Mouse (Mus musculus) spleen, postnatal 10 days (tissue): ENCODE data around the gene Phtf2.
"Not testable (repeated sequence)": the region's sequence is repeated elsewhere in the genome, so short reads cannot be mapped to it uniquely, and the experiment has no call there.

Experiments
- DNase-seq, 2 experiments: peaks; one replicate each; pipeline ENCODE4 v3.0.0; 2021 to 2022; ENCODE audit warnings: low spot score in 2 of 2

The Phtf2 gene

DNA sequence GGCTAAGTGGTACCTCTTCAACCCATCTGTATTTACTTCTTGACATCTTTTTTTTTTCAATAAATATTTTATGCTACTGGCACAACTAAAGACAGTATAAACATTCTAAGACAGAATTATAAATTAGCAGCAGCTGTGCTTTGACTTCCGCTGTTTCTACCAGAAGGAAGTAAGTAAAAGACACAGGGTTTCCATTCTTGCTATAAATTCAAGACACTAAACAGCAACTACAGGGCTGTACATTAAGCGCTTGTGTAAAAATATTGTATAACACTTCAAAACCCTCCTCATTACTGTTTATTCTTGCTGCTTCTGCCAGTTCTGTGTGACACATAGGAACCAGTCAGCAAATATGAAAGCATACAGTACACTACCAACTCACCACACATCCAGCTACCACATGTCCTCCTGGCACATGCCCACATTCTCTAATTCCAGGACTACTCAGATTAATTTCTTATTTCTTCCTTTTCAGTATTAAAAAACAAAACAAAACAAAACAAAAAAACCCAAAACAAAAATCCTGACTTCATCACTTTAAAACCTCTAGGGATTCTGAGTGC, 16.6 kb downstream of the Phtf2 start:
- no peak for DNase-seq

DNA sequence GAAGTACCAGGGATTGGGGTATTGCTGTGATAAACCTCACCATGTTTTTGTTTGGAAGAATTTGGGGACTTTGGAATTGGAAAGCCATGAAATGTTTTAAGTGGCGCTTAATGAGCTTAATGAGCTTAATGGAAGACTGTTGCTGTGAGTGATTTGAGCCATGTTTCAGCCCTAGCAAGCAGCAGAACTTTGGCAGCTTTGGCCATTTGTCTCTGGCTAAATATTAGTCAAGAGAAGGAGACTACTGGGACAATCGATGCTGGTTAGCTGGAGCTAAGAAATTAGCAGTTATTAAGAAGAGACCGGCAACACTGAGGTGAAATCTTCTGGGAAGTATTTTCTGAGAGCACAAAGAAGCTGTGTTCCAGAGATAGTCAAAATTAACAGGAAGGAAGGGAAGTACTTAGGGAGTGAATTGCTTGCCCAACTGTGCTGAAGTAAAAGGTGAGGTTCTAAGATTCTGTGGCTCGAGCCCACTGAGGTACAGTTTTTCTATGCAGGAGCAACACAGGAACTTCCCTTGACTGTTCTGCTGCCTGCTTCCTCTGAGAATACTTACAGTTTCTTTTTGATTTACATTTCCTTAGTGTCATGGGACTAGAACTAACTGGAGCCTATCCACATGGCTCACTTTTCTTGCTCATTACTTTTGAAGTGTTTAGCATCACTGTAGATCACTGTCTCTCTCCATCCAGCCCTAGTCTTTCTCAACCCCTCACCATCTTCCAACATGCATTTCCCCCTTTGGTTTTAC, 17.5 kb downstream of the Phtf2 start:
- no peak for DNase-seq

DNA sequence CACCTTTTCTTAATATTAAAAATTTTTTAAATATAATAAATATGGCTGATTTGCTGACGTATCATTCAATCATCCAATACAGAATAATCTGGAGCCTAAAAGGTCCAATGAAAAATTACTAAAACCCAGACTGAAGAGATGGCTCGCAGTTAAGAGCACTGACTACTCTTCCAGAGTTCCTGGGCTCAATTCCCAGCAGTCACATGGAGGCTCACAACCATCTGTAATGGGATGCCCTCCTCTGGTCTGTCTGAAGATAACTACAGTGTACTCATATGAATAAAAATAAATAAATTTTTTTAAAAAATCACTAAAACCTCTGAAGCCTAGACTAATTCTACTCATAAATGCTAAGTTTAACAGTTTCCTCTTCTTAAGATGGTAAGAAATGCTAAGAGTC, 20.0 kb downstream of the Phtf2 start:
- DNase-seq: no peak

DNA sequence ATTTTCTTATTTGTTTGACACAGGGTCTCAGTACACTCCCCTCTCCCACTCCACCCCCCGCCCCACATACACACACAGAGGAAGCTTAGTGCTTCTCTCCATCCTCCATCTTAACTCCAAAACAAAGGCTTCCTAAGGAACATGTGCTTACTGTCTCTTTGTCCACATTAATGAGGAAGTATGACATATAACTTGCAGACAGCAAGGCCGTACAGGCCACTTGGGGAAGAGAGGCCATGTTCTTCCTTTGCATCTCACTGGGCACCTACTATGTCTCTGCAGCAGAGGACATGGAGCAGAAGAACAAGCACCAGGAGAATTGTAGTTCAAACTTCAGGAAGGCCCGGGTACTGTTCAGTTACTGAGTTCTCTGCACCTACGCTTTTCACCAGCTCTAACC, 21.4 kb downstream of the Phtf2 start:
- no peak for DNase-seq

DNA sequence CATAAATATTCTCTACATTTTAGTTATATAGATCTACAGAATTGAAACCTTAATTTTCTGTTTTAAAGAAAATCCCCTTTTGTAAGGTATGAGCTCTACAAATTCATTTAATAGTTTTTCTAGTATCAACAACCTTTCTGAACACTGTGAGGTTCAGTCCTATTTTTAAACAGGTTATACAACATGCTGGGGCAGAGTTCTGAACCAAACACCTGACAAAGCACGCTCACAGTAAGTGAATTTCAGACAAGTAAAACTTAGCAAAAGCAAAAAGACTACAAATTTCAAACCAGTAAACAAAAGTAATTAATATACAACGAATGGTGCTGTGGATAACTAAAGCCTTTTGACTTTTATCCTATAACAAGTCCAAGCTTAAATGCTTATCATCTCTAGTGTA, 23.5 kb downstream of the Phtf2 start:
- DNase-seq: no peak

DNA sequence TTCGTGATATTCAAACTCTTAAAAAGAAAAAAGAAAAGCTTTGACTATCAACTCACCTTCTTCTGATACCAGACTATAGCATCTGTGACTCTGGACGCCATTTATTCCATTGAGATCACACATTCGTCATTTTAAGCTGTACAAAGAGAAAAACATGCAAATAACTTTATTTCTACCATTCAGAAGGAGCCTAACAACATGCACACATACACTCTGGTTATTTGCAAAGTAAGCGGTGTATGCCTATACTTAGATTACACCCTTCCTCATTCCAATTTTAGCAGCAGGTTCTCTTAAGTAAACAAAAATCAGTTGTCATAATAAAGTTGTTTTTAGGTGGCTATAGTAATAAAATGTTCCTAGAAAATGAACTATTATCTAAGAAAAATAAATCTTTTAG, 26.9 kb downstream of the Phtf2 start:
- DNase-seq: no peak

DNA sequence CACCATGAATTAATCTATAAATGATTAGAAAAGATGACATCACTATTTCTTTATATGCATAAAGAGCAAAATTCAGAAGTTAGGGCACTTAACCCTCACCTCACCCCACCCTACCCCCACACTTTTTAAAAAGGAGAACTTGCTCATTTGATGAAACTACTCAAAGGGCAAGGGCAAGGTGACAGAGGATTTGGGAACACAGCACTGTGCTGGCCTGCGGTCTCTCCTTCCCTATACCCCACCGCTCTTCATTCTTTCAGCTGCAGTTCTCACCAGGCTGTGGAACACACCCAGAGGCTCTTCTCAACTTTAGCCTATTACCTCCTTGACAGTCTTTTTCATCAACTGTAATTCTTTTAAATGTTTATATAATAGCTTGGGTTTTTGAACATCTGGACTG, 34.9 kb downstream of the Phtf2 start:
- no peak for DNase-seq

DNA sequence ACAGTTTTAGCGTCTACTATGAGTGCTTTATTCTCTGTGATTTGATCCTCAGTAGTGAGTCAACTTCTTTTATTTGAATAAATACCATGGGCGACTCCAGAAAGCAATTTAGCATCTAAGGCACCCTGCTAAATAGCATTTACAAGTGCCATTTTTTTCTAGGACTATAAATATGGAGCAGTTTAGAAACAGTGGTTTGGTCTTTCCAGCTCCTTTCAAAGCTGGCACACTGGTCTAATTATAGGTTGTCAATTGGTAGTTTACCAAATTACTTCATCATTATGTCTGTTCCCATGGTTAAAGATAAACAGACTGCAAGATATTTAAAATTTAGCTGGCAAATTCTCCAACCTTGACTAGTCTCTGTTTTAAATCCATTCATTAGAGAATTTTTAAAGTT, 38.1 kb downstream of the Phtf2 start:
- DNase-seq: no peak

DNA sequence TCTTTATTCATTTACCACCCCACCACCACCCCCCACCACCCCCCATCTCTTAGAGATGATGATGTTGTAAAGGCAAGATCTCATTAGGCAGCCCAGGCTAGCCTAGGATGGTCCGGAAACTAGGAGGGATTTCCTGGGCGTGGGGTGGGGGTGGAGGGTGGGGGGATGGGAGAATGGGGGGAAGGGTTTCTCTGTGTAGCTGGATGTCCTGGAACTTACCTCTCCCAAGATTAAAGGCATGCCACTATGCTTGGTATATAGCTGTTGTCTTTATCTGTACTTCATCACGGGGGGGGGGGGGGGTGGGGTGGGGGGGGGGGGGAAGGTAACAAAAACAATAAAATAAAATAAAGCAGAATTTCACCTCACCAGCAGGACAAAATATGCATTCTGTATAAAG, 38.5 kb downstream of the Phtf2 start:
- DNase-seq: no peak

DNA sequence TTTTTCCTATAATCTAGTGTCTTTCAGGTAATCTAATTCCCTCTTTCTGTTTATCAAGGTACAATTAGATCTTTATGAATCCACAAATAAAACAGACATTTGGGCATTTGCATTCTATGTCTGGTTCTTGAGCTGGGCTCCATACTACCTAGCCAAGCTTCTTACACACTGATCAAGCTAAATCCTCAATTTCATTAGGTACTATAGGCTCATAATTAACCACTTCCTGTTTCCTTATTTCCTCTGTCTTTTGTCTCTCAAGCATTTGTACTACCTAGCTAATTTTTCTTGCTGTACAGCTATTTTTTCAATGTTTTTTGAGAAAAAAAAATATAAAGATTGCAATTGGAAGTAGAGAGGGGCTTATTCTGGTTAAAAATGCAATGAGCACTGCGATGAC, 44.8 kb downstream of the Phtf2 start:
- DNase-seq: no peak

DNA sequence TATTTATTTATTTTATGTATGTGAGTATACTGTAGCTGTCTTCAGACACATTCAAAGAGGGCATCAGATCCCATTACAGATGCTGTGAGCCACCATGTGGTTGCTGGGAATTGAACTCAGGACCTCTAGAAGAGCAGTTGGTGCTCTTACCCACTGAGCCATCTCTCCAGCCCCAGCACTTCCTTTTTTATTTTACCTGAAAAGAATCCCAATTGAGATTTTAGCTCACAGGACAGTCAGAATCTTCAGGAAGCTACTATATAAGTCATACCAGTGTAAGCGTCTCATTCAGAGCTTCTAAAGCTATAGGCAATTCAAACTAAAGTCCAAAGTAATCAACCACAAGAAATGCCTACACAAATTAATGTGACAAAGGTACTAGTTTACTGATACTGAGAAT, 47.5 kb downstream of the Phtf2 start:
- no peak for DNase-seq

DNA sequence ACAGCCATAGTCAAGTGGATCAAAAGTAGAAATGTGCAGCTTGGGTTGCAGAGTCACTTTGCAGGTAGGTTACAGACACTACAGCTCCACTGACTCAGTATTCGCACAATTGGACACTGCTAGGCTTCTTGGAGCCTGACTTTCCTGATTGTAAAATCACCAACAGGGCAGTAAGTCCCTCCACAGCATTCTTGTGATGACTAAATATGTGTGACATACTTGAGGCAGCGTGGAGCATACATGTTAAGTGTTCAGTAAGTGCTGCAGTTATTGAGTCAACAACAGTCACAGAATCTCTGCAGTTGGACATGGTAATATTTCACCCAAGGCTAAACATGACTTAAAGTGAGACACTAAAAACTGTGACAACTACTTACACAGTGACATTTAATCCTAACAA, 50.5 kb downstream of the Phtf2 start:
- DNase-seq: no peak

DNA sequence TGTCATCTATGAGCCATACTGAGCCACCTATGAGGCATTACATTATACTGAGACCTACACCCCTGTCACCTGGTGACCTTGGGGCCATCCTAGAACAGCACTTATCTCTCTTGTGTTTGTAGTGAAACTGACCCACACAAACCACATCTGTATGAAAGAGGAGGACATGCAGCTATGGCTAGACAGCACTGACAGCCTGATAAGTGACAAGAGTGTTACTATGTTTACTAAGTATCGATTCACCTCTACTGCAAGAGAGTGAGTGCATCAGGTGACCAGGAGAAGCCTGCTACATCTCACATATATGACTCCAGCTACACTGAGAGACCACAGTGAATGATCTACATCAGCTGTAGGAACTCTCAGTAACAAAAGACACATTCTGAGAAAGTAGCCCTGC, 51.2 kb downstream of the Phtf2 start:
- no peak for DNase-seq

DNA sequence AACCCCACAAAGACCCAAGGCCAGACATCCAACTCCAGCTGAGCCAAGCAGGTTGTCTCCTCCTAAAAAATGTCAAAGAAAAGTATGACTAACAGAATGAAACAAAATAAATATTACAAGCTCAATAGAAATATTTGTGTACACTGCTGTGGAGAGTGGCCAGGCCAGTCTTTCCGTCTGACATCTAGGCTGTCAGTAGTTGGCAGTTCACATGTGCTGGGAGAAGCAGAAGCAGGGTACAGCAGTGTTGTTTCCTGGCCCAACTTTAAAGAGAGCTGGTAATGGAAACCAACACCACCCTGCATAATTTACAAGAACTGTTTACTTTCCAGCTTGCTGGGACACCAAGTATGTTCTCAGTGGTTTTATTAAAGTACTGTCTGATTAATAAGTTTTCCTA, 60.3 kb downstream of the Phtf2 start:
- DNase-seq: no peak

DNA sequence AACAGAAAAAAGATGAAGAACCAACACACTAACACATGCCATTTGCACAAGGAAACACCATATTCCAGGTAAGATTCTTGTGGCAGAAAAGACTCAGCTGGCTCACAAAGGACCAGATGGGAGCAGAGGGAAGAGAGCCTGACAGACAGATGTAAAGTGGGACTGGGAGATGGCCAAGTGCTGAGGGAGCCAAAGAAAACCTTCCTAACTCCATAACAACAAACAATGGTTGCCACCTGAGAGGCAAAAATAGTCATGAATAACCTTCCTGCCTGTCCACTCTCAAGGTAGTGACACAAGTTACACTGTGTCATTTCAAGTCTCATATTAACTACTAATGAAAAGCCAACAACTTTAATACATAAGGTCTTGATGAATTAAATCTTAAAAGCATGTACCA, 60.8 kb downstream of the Phtf2 start:
- no peak for DNase-seq

DNA sequence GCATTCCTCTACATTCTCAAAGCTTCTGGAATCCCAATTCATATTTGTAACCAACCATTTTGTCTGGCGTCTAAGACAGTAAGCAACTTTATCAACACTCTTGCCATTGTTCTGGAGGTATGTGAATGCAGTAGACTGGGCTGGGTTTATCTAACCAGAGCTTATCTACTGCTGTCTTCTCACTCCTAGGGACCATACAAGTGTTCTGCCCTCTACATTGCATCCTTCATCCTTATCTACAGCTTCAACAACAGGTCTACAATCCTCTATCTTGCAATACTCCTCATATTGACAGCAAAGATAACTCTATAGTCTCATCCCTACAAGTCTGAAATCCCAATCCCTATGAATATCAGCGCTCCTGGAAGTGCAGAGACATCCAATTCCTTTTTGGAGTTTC, 66.8 kb downstream of the Phtf2 start:
- no peak for DNase-seq

DNA sequence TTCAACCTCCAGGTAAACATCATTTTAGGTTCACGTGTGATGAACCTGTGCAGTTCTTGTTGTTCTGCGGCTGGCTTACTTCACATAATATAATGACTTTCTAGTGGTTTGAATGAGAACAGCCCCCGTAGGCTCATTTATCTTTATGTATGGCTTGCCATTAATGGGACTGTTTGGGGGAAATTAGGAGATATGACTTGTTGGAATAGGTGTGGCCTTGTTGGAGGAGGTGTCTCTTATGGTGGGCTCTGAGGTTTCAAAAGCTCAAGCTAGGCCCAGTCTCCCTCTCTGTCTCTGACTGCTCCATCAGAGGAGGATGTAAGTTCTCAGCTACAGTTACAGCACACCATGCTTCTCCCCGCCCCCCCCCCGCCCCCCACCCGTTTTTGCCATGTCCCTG, 71.5 kb downstream of the Phtf2 start:
- no peak for DNase-seq

DNA sequence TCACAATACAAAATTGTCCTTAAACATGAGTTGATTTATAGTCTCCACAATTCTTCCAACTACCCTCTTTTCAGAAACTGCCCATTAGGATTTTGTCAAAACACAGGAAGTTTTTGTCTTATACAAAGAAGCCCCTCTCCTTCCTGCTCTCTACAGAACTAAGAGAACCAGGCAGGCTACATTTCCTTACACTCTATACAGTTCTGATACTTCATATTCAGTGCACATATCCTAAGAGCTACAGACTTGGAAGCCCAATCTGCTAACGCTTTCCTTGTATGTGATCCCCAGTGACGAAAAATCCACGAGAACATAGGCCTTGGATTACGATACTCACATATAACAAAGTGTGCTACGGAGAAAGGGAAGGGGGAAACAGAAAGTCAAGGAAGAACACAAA, 86.0 kb downstream of the Phtf2 start:
- no peak for DNase-seq

DNA sequence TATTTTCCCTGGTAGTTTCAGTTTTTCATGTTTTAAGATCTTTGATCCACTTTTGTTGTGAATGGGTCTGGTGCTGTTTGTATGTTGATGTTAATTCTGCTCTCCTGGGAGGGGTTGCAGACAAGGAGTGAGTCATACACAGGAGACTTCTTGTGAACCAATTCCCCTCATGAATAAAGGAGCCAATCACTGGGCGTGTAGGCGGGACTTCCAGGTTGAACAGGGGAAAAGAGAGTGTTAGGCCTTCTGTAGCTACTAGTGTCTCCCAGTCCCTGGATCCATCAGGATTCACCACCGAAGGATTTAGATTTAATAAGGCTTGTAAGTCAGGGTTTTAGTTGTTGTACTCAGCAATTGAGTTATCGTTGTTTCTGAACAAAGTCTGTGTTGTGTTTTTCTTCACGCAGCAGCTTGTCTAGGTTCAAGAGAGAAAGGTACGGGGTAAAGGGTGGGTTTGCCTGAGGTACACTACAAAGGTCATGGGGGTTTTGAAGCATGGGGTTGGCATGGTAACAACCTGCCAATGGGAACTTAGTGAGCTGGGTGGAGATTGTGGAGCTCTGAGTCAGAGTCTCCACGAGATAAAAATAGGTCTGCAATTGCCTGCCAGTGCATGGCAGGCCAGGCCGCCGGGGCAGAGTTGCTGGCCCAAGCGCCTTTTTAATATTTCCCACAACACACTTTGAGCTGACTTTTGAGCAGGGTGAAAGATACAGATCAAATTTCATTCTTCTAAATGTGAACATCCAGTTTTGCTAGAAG, 90.0 kb downstream of the Phtf2 start:
- no peak for DNase-seq

DNA sequence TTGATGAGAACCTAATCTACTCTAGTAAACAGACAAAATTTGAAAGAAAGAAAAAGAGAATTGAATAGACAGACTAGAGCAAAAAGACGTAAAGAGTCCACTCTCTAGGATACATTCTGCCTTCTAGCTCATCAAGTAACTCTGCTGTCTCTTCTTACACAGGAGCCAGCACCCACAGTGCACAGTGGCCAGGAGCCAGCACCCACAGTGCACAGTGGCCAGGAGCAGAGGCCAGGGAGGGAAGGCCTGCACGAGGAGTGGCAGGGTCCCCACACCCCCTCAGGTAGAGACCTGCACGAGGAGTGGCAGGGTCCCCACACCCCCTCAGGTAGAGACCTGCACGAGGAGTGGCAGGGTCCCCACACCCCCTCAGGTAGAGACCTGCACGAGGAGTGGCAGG, 95.5 kb downstream of the Phtf2 start:
- not testable (repeated sequence) for DNase-seq

DNA sequence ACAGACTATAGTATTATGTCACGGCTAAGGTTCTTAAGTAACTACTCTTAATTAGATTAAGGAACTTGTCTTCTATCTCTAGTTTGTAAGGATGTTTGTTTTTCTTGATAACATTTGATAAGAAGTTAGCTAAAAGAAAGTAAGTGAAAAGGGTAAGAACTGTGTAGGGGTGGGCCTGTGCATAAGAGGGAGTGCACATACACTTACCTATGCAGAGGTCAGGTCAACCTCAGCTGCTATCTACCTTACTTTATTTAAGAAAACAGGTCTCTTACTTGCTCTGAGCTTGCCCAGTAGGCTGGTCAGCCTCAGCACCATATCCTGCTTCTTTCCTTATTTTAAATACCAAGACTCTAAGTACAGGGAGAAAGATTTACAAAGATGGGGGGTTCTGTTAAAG, 100.8 kb downstream of the Phtf2 start:
- no peak for DNase-seq

DNA sequence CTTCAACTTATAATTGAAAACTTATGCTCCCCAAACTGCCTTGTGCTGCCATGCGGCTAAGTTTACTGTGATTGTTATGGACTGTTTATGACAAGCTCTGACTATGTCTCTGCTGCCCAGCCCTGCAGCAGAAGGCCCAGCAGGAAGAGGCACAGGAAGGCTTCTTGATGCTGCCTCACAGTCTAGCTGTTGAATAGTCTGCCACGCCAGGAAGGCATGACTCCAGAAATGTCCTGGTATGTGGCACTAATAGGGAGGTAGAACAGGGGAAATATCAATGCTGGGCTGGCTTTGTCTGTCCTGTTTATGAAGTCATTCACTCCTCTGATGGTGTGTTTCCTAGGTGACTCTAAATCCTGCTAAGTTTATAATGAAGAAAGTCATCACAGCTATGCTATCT, 102.7 kb downstream of the Phtf2 start:
- DNase-seq: no peak

DNA sequence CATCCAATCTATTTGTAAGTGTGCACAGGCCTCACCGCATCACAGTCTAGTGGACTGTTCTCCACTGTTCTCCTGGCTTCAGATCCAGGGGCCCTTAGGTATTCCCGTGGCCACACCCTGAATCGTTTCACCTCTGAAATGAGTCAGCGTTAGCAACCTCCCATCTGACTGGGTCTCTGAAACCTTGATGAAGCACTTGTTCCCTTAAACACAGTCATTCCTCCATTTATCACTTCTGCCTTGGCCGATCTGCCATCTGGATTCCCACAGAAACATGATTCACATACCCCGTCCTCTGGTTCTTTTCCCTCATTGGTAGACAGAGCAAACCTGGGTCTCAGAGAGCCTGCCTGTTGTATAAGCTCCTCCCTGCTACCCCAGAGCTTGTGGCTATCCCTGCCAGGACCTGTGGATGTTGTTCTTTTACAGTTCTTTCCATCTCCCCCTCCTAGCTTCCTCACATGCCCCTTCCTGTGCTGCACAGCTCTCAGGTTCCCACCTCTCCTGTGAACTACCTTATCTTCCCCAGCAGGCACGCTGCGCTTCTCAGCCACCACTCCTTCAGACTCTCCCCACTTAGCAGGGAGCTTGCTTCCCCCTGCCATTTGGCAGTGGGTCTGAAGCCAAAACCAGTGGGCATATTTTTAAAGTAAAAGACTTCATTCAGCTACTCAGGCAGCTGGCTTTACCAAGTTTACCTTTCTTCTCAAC, 103.5 kb downstream of the Phtf2 start:
- DNase-seq: no peak
